Mouse (Mus musculus): ENCODE measurements around the gene Dennd1a. TPM values are rescaled to one million over a fixed set of nuclear protein-coding genes. Genes with fewer than 3 reads are reported as not detected.

Gene Dennd1a
- polyA plus RNA-seq, 1 experiment from 2014 or later = 17.7 TPM

GRCm38 (mm10) chr2:38165966-38166365 is 121.2 kb downstream of the Dennd1a start:
- H3K4me3 ChIP-seq (ENCODE audit: low read depth, low read length) = no peak overlapping the region
- DNase-seq (ENCODE audit: low spot score) (no peak), ATAC-seq (replicated peaks; ENCODE audit: low FRiP score) (no peak)
- no peaks in the 10 kb centered on the region for H3K27me3 ChIP-seq (ENCODE audit: control insufficient read depth, insufficient read depth, low read length)
- no peaks in the 10 kb centered on the region; the same call in 1 of the 2 replicates for H3K4me1 ChIP-seq (replicated peaks; ENCODE audit: control insufficient read depth, insufficient read depth, low read length)
- no peak overlapping the region for H3K9ac ChIP-seq (ENCODE audit: low read length)
- H3K9me3 ChIP-seq (ENCODE audit: control insufficient read depth, low read length) = no peaks in the 10 kb centered on the region
- H3K27ac ChIP-seq (ENCODE audit: low read depth, low read length) = no peak overlapping the region
- H3K36me3 ChIP-seq (ENCODE audit: control insufficient read depth, insufficient read depth, low read length) = no peaks in the 10 kb centered on the region
- H3K4me2 ChIP-seq (ENCODE audit: low read depth, low read length, severe bottlenecking) = no peak overlapping the region
- 46% methylated on average over 5 of the region's 5 CpGs for WGBS

GRCm38 (mm10) chr2:38164326-38165035 is 122.7 kb downstream of the Dennd1a start:
- Histone ChIP-seq H3K4me2 (ENCODE audit: low read depth, low read length, severe bottlenecking) (no peak overlapping the region), H3K36me3 (ENCODE audit: control insufficient read depth, insufficient read depth, low read length) (no peaks in the 10 kb centered on the region), H3K27me3 (ENCODE audit: control insufficient read depth, insufficient read depth, low read length) (no peaks in the 10 kb centered on the region), H3K9ac (ENCODE audit: low read length) (no peak overlapping the region), H3K4me1 (replicated peaks; ENCODE audit: control insufficient read depth, insufficient read depth, low read length) (no peaks in the 10 kb centered on the region; the same call in 1 of the 2 replicates), H3K27ac (ENCODE audit: low read depth, low read length) (no peak overlapping the region), H3K4me3 (ENCODE audit: low read depth, low read length) (no peak overlapping the region), H3K9me3 (ENCODE audit: control insufficient read depth, low read length) (no peaks in the 10 kb centered on the region)
- DNase-seq (ENCODE audit: low spot score) = no peak
- no peak for ATAC-seq (replicated peaks; ENCODE audit: low FRiP score)
- WGBS = 60% methylated on average over 5 of the region's 5 CpGs

- no peaks in the 10 kb centered on the region; the same call in 1 of the 2 replicates for H3K4me1 ChIP-seq (replicated peaks; ENCODE audit: control insufficient read depth, insufficient read depth, low read length)
- ATAC-seq (replicated peaks; ENCODE audit: low FRiP score) = no peak
- H3K27ac ChIP-seq (ENCODE audit: low read depth, low read length) = no peak overlapping the region
- H3K36me3 ChIP-seq (ENCODE audit: control insufficient read depth, insufficient read depth, low read length) = no peaks in the 10 kb centered on the region
- WGBS = 39% methylated on average over 3 of the region's 3 CpGs
- H3K4me3 ChIP-seq (ENCODE audit: low read depth, low read length) = no peak overlapping the region
- H3K27me3 ChIP-seq (ENCODE audit: control insufficient read depth, insufficient read depth, low read length) = no peaks in the 10 kb centered on the region
- H3K4me2 ChIP-seq (ENCODE audit: low read depth, low read length, severe bottlenecking) = no peak overlapping the region
- H3K9me3 ChIP-seq (ENCODE audit: control insufficient read depth, low read length) = no peaks in the 10 kb centered on the region
- no peak for DNase-seq (ENCODE audit: low spot score)
- no peak overlapping the region for H3K9ac ChIP-seq (ENCODE audit: low read length)
Measured at GRCm38 (mm10) chr2:38162486-38162885, 124.7 kb downstream of the Dennd1a start.

GRCm38 (mm10) chr2:38161484-38161883 is 125.7 kb downstream of the Dennd1a start:
- no peak overlapping the region for H3K4me3 ChIP-seq (ENCODE audit: low read depth, low read length)
- H3K36me3 ChIP-seq (ENCODE audit: control insufficient read depth, insufficient read depth, low read length) = no peaks in the 10 kb centered on the region
- H3K9ac ChIP-seq (ENCODE audit: low read length) = no peak overlapping the region
- no peaks in the 10 kb centered on the region for H3K9me3 ChIP-seq (ENCODE audit: control insufficient read depth, low read length)
- DNase-seq (ENCODE audit: low spot score) (no peak), ATAC-seq (replicated peaks; ENCODE audit: low FRiP score) (no peak)
- no peak overlapping the region for H3K27ac ChIP-seq (ENCODE audit: low read depth, low read length)
- H3K4me2 ChIP-seq (ENCODE audit: low read depth, low read length, severe bottlenecking) = no peak overlapping the region
- H3K27me3 ChIP-seq (ENCODE audit: control insufficient read depth, insufficient read depth, low read length) = no peaks in the 10 kb centered on the region
- H3K4me1 ChIP-seq (replicated peaks; ENCODE audit: control insufficient read depth, insufficient read depth, low read length) = peaks cover 2% of the 10 kb centered on the region; the same call in 1 of the 2 replicates
- whole genome bisulfite sequencing = 65% methylated on average over 1 of the region's 1 CpGs

- Histone ChIP-seq H3K36me3 (ENCODE audit: control insufficient read depth, insufficient read depth, low read length) (no peaks in the 10 kb centered on the region), H3K4me1 (replicated peaks; ENCODE audit: control insufficient read depth, insufficient read depth, low read length) (peaks cover 2% of the 10 kb centered on the region; the same call in 1 of the 2 replicates), H3K4me2 (ENCODE audit: low read depth, low read length, severe bottlenecking) (no peak overlapping the region), H3K4me3 (ENCODE audit: low read depth, low read length) (no peak overlapping the region), H3K27me3 (ENCODE audit: control insufficient read depth, insufficient read depth, low read length) (no peaks in the 10 kb centered on the region), H3K9me3 (ENCODE audit: control insufficient read depth, low read length) (no peaks in the 10 kb centered on the region), H3K27ac (ENCODE audit: low read depth, low read length) (no peak overlapping the region), H3K9ac (ENCODE audit: low read length) (no peak overlapping the region)
- ATAC-seq (replicated peaks; ENCODE audit: low FRiP score) (no peak), DNase-seq (ENCODE audit: low spot score) (no peak)
- WGBS = 91% methylated on average over 1 of the region's 1 CpGs
Measured at GRCm38 (mm10) chr2:38159736-38160135, 127.5 kb downstream of the Dennd1a start.

- 26% methylated on average over 1 of the region's 1 CpGs for WGBS
- no peak overlapping the region for H3K27ac ChIP-seq (ENCODE audit: low read depth, low read length)
- H3K36me3 ChIP-seq (ENCODE audit: control insufficient read depth, insufficient read depth, low read length) = no peaks in the 10 kb centered on the region
- peaks cover 2% of the 10 kb centered on the region; the same call in 1 of the 2 replicates for H3K4me1 ChIP-seq (replicated peaks; ENCODE audit: control insufficient read depth, insufficient read depth, low read length)
- DNase-seq (ENCODE audit: low spot score) (no peak), ATAC-seq (replicated peaks; ENCODE audit: low FRiP score) (no peak)
- no peak overlapping the region for H3K4me3 ChIP-seq (ENCODE audit: low read depth, low read length)
- no peak overlapping the region for H3K9ac ChIP-seq (ENCODE audit: low read length)
- no peaks in the 10 kb centered on the region for H3K9me3 ChIP-seq (ENCODE audit: control insufficient read depth, low read length)
- no peaks in the 10 kb centered on the region for H3K27me3 ChIP-seq (ENCODE audit: control insufficient read depth, insufficient read depth, low read length)
- no peak overlapping the region for H3K4me2 ChIP-seq (ENCODE audit: low read depth, low read length, severe bottlenecking)
Measured at GRCm38 (mm10) chr2:38157002-38157401, 130.2 kb downstream of the Dennd1a start.

- Histone ChIP-seq H3K9me3 (ENCODE audit: control insufficient read depth, low read length) (no peaks in the 10 kb centered on the region), H3K4me2 (ENCODE audit: low read depth, low read length, severe bottlenecking) (no peak overlapping the region), H3K9ac (ENCODE audit: low read length) (no peak overlapping the region), H3K27me3 (ENCODE audit: control insufficient read depth, insufficient read depth, low read length) (no peaks in the 10 kb centered on the region), H3K36me3 (ENCODE audit: control insufficient read depth, insufficient read depth, low read length) (no peaks in the 10 kb centered on the region), H3K4me3 (ENCODE audit: low read depth, low read length) (no peak overlapping the region), H3K4me1 (replicated peaks; ENCODE audit: control insufficient read depth, insufficient read depth, low read length) (peaks cover 2% of the 10 kb centered on the region; the same call in 1 of the 2 replicates), H3K27ac (ENCODE audit: low read depth, low read length) (no peak overlapping the region)
- ATAC-seq (replicated peaks; ENCODE audit: low FRiP score) (no peak), DNase-seq (ENCODE audit: low spot score) (no peak)
- 41% methylated on average over 2 of the region's 2 CpGs for WGBS
Measured at GRCm38 (mm10) chr2:38156001-38156400, 131.2 kb downstream of the Dennd1a start.

- no peaks in the 10 kb centered on the region for H3K36me3 ChIP-seq (ENCODE audit: control insufficient read depth, insufficient read depth, low read length)
- peak overlapping the region; percentile 77; the same call in 1 of the 2 replicates for H3K27ac ChIP-seq (ENCODE audit: low read depth, low read length)
- DNase-seq (ENCODE audit: low spot score) (no peak), ATAC-seq (replicated peaks; ENCODE audit: low FRiP score) (no peak)
- no peaks in the 10 kb centered on the region for H3K9me3 ChIP-seq (ENCODE audit: control insufficient read depth, low read length)
- H3K4me1 ChIP-seq (replicated peaks; ENCODE audit: control insufficient read depth, insufficient read depth, low read length) = peaks cover 12% of the 10 kb centered on the region
- no peaks in the 10 kb centered on the region for H3K27me3 ChIP-seq (ENCODE audit: control insufficient read depth, insufficient read depth, low read length)
- no peak overlapping the region for H3K9ac ChIP-seq (ENCODE audit: low read length)
- no peak overlapping the region for H3K4me3 ChIP-seq (ENCODE audit: low read depth, low read length)
- no peak overlapping the region for H3K4me2 ChIP-seq (ENCODE audit: low read depth, low read length, severe bottlenecking)
Measured at GRCm38 (mm10) chr2:38144831-38145230, 142.4 kb downstream of the Dennd1a start.

Measured in forebrain, embryonic 11.5 days (tissue).